Mouse (Mus musculus) yolk sac, embryonic 10.5 days (tissue): Measurements from ENCODE around the gene Atf7.
"Not testable (repeated sequence)": the region's sequence is repeated elsewhere in the genome, so short reads cannot be mapped to it uniquely, and the experiment has no call there.

Experiments
- DNase-seq: peaks from one replicate; pipeline ENCODE4 v3.0.0-alpha.2; 2017; ENCODE audit warnings: low spot score

Gene Atf7

GRCm38 (mm10) chr15:102624970-102625686 is at the start of gene Atf7, which contains the start of gene Gm28047:
Gene Atf7 (minus strand): TSS chr15:102625464.
Gene Gm28047 (minus strand): TSS chr15:102625067.
- peak; percentile 99 for DNase-seq

- peak; percentile 63 for DNase-seq
Observed at GRCm38 (mm10) chr15:102673548-102673947, 48.3 kb upstream of the Atf7 start.

GRCm38 (mm10) chr15:102672215-102673071 is 47.2 kb upstream of the Atf7 start, which contains the start of gene Atp5g2:
Gene Atp5g2 (minus strand): TSS chr15:102672352.
- DNase-seq = no peak

- peak; percentile 93 for DNase-seq
Observed at GRCm38 (mm10) chr15:102671721-102672214, 46.5 kb upstream of the Atf7 start.

- DNase-seq = peak; percentile 99
Observed at GRCm38 (mm10) chr15:102670767-102671575, 45.7 kb upstream of the Atf7 start.

- DNase-seq = no peak
Observed at GRCm38 (mm10) chr15:102670281-102670680, 45.0 kb upstream of the Atf7 start.

- DNase-seq = no peak
Observed at GRCm38 (mm10) chr15:102669571-102669970, 44.3 kb upstream of the Atf7 start.

- peak; percentile 38 for DNase-seq
Observed at GRCm38 (mm10) chr15:102665494-102665893, 40.2 kb upstream of the Atf7 start.

GRCm38 (mm10) chr15:102663825-102664224 is 38.6 kb upstream of the Atf7 start:
- no peak for DNase-seq

GRCm38 (mm10) chr15:102662601-102663000 is 37.3 kb upstream of the Atf7 start:
- not testable (repeated sequence) for DNase-seq

- peak; percentile 66 for DNase-seq
Observed at GRCm38 (mm10) chr15:102657926-102658381, 32.7 kb upstream of the Atf7 start.

GRCm38 (mm10) chr15:102656658-102657057 is 31.4 kb upstream of the Atf7 start:
- DNase-seq = peak; percentile 23

- DNase-seq = not testable (repeated sequence)
Observed at GRCm38 (mm10) chr15:102651928-102652660, 26.8 kb upstream of the Atf7 start.

GRCm38 (mm10) chr15:102651107-102651506 is 25.8 kb upstream of the Atf7 start:
- no peak for DNase-seq

GRCm38 (mm10) chr15:102635817-102636216 is 10.6 kb upstream of the Atf7 start:
- DNase-seq = no peak

GRCm38 (mm10) chr15:102634684-102635083 is 9.4 kb upstream of the Atf7 start:
- no peak for DNase-seq

GRCm38 (mm10) chr15:102625687-102626055 is 407 bp upstream of the Atf7 start:
- DNase-seq = no peak

- no peak for DNase-seq
Observed at GRCm38 (mm10) chr15:102624291-102624969, 834 bp downstream of the Atf7 start.

GRCm38 (mm10) chr15:102623121-102623520 is 2.1 kb downstream of the Atf7 start:
- no peak for DNase-seq

GRCm38 (mm10) chr15:102622536-102622935 is 2.7 kb downstream of the Atf7 start:
- no peak for DNase-seq
